Mouse (Mus musculus): ENCODE results near the gene Odaph. TPM values are rescaled to one million over a fixed set of nuclear protein-coding genes. Genes with fewer than 3 reads are reported as not detected.

Gene Odaph
- polyA plus RNA-seq, 1 experiment = 0.22 TPM

DNA sequence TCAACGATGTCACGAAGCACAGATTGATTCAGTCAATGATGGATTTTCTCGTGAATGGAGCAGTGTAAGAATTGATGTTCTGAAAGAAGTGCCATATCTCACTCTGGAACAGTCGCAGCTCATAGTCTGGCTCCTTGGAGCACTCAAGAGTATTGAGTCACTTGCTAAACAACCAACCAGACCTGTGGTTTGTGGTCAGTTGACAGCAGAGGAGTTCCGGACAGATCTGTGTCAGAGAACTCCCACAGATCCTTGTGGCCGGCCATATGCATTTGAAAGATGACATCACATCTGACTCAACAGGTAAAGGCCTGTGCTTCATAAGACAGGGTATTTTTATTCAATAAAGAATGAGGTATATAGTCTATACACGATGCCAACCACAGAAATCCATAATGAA is 13.3 kb upstream of the Odaph start:
- Histone ChIP-seq H3K27ac (ENCODE audit: insufficient read depth, low read length) (no peak overlapping the region), H3K36me3 (ENCODE audit: control insufficient read depth, insufficient read depth, low read length) (no peaks in the 10 kb centered on the region; the same call in 1 of the 2 replicates), H3K4me1 (ENCODE audit: control insufficient read depth, insufficient read depth, insufficient read length) (no peaks in the 10 kb centered on the region; the same call in 1 of the 2 replicates), H3K27me3 (ENCODE audit: control insufficient read depth, insufficient read depth, low read length) (no peaks in the 10 kb centered on the region), H3K4me3 (ENCODE audit: extremely low read depth, insufficient read depth, insufficient read length) (no peak overlapping the region)
- 63% methylated on average over 7 of the region's 7 CpGs for WGBS
- TF ChIP-seq POLR2A (IDR thresholded peaks at IDR 0.05; ENCODE audit: low read depth, low read length) = no peak
- no peak for TF ChIP-seq CTCF (IDR thresholded peaks at IDR 0.05; ENCODE audit: extremely low read depth, insufficient read depth, insufficient read length, insufficient replicate concordance)
- DNase-seq (ENCODE audit: low read depth in 1 of 2, low spot score in 2 of 2) = no peak

- H3K36me3 ChIP-seq (ENCODE audit: control insufficient read depth, insufficient read depth, low read length) = no peaks in the 10 kb centered on the region
- no peaks in the 10 kb centered on the region; the same call in 1 of the 2 replicates for H3K4me1 ChIP-seq (ENCODE audit: control insufficient read depth, insufficient read depth, insufficient read length)
- H3K27me3 ChIP-seq (ENCODE audit: control insufficient read depth, insufficient read depth, low read length) = no peaks in the 10 kb centered on the region
- no peak overlapping the region for H3K4me3 ChIP-seq (ENCODE audit: extremely low read depth, insufficient read depth, insufficient read length)
- TF ChIP-seq POLR2A (IDR thresholded peaks at IDR 0.05; ENCODE audit: low read depth, low read length) (no peak), CTCF (IDR thresholded peaks at IDR 0.05; ENCODE audit: extremely low read depth, insufficient read depth, insufficient read length, insufficient replicate concordance) (no peak)
- WGBS = 95% methylated on average over 9 of the region's 9 CpGs
- no peak for DNase-seq (ENCODE audit: low read depth in 1 of 2, low spot score in 2 of 2)
- H3K27ac ChIP-seq (ENCODE audit: insufficient read depth, low read length) = no peak overlapping the region
Measured at GRCm38 (mm10) chr5:91975758-91976157, 11.5 kb upstream of the Odaph start.

DNA sequence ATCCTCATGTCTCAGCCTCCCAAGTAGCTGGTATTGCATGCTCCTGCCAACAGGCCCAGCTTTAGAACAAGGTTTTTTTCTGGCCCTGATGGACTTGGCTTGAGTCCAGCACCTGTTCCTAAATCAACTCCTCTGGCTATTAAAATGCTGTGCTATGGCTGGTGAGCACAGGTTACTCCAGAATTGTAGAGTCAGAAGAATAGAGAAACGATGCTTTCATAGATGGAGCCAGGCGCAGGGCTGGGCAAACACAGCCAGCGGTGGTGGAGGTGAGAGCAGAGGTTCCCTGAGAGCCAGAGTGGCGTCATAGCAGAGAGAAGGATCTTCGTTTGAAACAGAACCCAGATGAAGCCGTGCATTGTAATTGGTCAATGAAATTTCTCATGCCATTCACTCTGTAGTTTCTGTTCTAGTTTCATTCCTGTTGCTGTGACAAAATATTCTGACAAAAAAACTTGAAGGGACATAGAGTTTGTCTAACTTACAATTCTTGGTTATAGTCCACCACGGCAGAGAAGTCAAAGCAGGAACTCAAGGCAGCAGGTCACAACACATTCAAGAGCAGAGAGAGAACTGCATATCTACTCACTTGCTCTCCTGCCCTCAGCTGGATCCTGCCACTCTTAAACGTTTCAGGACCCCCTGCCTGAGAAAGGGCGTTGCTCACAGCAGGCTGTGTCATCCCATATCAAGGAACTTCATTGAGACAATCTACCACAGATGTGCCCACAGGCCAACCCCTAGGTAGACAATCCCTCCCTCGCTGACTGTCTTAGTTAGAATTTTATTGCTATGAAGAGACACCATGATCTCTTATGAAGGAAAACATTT is 10.5 kb upstream of the Odaph start:
- WGBS = 79% methylated on average over 10 of the region's 10 CpGs
- Histone ChIP-seq H3K27ac (ENCODE audit: insufficient read depth, low read length) (no peak overlapping the region), H3K4me1 (ENCODE audit: control insufficient read depth, insufficient read depth, insufficient read length) (no peaks in the 10 kb centered on the region; the same call in 1 of the 2 replicates), H3K36me3 (ENCODE audit: control insufficient read depth, insufficient read depth, low read length) (no peaks in the 10 kb centered on the region), H3K4me3 (ENCODE audit: extremely low read depth, insufficient read depth, insufficient read length) (no peak overlapping the region), H3K27me3 (ENCODE audit: control insufficient read depth, insufficient read depth, low read length) (no peaks in the 10 kb centered on the region)
- TF ChIP-seq CTCF (IDR thresholded peaks at IDR 0.05; ENCODE audit: extremely low read depth, insufficient read depth, insufficient read length, insufficient replicate concordance) = no peak
- TF ChIP-seq POLR2A (IDR thresholded peaks at IDR 0.05; ENCODE audit: low read depth, low read length) = no peak
- no peak for DNase-seq (ENCODE audit: low read depth in 1 of 2, low spot score in 2 of 2)

DNA sequence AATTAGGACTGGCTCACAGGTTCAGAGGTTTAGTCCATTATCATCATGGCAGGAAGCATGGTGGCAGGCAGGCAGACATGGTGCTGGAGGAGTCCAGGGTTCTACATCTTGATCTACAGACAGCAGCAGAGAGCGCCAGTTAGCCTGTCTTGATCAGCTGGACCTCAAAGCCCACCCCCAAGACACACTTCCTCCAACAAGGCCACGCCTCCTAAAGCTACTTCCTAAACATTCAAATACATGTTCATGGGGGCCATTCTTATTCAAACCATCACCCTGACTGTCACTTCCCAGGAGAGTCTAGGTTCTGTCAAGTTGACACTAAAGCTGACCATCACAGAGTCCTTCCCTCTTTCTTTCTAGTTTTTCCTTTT is 9.9 kb upstream of the Odaph start:
- no peaks in the 10 kb centered on the region; the same call in 1 of the 2 replicates for H3K4me1 ChIP-seq (ENCODE audit: control insufficient read depth, insufficient read depth, insufficient read length)
- DNase-seq (ENCODE audit: low read depth in 1 of 2, low spot score in 2 of 2) = no peak
- no peaks in the 10 kb centered on the region for H3K36me3 ChIP-seq (ENCODE audit: control insufficient read depth, insufficient read depth, low read length)
- TF ChIP-seq CTCF (IDR thresholded peaks at IDR 0.05; ENCODE audit: extremely low read depth, insufficient read depth, insufficient read length, insufficient replicate concordance) (no peak), POLR2A (IDR thresholded peaks at IDR 0.05; ENCODE audit: low read depth, low read length) (no peak)
- no peak overlapping the region for H3K27ac ChIP-seq (ENCODE audit: insufficient read depth, low read length)
- H3K4me3 ChIP-seq (ENCODE audit: extremely low read depth, insufficient read depth, insufficient read length) = no peak overlapping the region
- H3K27me3 ChIP-seq (ENCODE audit: control insufficient read depth, insufficient read depth, low read length) = no peaks in the 10 kb centered on the region
- 84% methylated on average over 2 of the region's 2 CpGs for WGBS

DNA sequence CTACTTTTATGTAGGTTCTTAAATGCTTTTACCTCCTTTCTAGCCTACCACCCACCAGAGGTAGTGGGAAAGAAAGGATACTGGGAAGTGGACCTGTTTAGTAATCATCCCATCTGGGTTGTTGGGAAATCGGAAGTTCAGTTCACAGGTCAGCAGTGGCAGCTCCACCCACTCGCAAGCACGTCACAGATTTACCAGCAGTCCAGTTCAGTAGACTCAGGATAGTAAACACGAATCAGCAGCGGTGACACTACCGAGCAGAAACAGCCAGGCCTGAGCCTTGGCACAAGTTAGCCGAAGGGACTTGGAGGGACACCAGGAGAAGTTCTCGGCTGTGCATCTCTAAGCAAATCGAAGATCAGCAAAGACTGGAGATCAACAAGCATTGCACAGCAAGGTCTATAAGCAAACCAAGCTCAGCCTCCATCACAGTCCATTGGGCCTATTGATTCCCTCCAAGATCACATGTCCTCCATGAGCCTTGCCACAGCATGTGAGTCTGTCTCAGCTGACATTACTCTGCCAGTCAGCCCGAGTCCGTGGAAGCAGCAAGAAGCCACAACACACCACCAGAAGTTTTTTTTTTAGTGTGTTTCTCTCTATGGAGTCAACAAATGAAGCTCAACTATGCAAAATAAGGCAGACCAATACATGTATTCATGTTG is 6.0 kb upstream of the Odaph start:
- TF ChIP-seq CTCF (IDR thresholded peaks at IDR 0.05; ENCODE audit: extremely low read depth, insufficient read depth, insufficient read length, insufficient replicate concordance) (no peak), POLR2A (IDR thresholded peaks at IDR 0.05; ENCODE audit: low read depth, low read length) (no peak)
- no peak overlapping the region for H3K27ac ChIP-seq (ENCODE audit: insufficient read depth, low read length)
- 91% methylated on average over 11 of the region's 11 CpGs for WGBS

GRCm38 (mm10) chr5:91983490-91983889 is 3.8 kb upstream of the Odaph start:
- WGBS = 84% methylated on average over 2 of the region's 2 CpGs

More for the DNA sequence above, 6.0 kb upstream of the Odaph start:
- Histone ChIP-seq H3K4me3 (ENCODE audit: extremely low read depth, insufficient read depth, insufficient read length) (no peak overlapping the region), H3K4me1 (ENCODE audit: control insufficient read depth, insufficient read depth, insufficient read length) (no peaks in the 10 kb centered on the region; the same call in 1 of the 2 replicates), H3K36me3 (ENCODE audit: control insufficient read depth, insufficient read depth, low read length) (no peaks in the 10 kb centered on the region), H3K27me3 (ENCODE audit: control insufficient read depth, insufficient read depth, low read length) (no peaks in the 10 kb centered on the region)
- DNase-seq (ENCODE audit: low read depth in 1 of 2, low spot score in 2 of 2) = no peak

More at GRCm38 (mm10) chr5:91983490-91983889, 3.8 kb upstream of the Odaph start:
- no peaks in the 10 kb centered on the region for H3K27me3 ChIP-seq (ENCODE audit: control insufficient read depth, insufficient read depth, low read length)
- no peak for DNase-seq (ENCODE audit: low read depth in 1 of 2, low spot score in 2 of 2)
- no peaks in the 10 kb centered on the region; the same call in 1 of the 2 replicates for H3K4me1 ChIP-seq (ENCODE audit: control insufficient read depth, insufficient read depth, insufficient read length)
- H3K27ac ChIP-seq (ENCODE audit: insufficient read depth, low read length) = no peak overlapping the region
- no peaks in the 10 kb centered on the region for H3K36me3 ChIP-seq (ENCODE audit: control insufficient read depth, insufficient read depth, low read length)
- no peak for TF ChIP-seq POLR2A (IDR thresholded peaks at IDR 0.05; ENCODE audit: low read depth, low read length)
- no peak for TF ChIP-seq CTCF (IDR thresholded peaks at IDR 0.05; ENCODE audit: extremely low read depth, insufficient read depth, insufficient read length, insufficient replicate concordance)
- H3K4me3 ChIP-seq (ENCODE audit: extremely low read depth, insufficient read depth, insufficient read length) = no peak overlapping the region

Measured in spleen, adult 2 months (tissue).